Mouse (Mus musculus) limb, embryonic 11.5 days (tissue): Measurements from ENCODE around the gene Dand5. TPM values are rescaled to one million over a fixed set of nuclear protein-coding genes. Genes with fewer than 3 reads are reported as not detected.

Source experiments
- ATAC-seq: fragments of 200-750 bp; cut with Nextera tagmentation; 2 replicates; pipeline ENCODE4 v1.8.0; 2017; ENCODE audit warnings: low read depth; ENCODE audit not compliant: insufficient number of reproducible peaks, low FRiP score, low TSS enrichment
- DNase-seq: peaks from one replicate; pipeline ENCODE4 v3.0.0-alpha.2; 2015; ENCODE audit warnings: low spot score
- H3K27ac ChIP-seq: fragments of 300-500 bp; sonication (generic); replicated peaks from 2 replicates; pipeline ENCODE4 v1.5.1; 2014; ENCODE audit warnings: low read depth, mild to moderate bottlenecking, low read length
- H3K27me3 ChIP-seq: fragments of 300-500 bp; sonication (generic); 2 replicates; pipeline ENCODE4 v1.6.1; 2014; ENCODE audit warnings: mild to moderate bottlenecking, low read length, mixed read lengths; ENCODE audit not compliant: control insufficient read depth, insufficient read depth
- H3K36me3 ChIP-seq: fragments of 300-500 bp; sonication (generic); 2 replicates; pipeline ENCODE4 v1.6.1; 2014; ENCODE audit warnings: mild to moderate bottlenecking, low read length, moderate library complexity, mixed read lengths; ENCODE audit not compliant: control insufficient read depth, insufficient read depth
- H3K4me1 ChIP-seq: fragments of 300-500 bp; sonication (generic); 2 replicates; pipeline ENCODE4 v1.6.1; 2014; ENCODE audit warnings: low read length, mixed read lengths; ENCODE audit not compliant: control insufficient read depth, insufficient read depth
- H3K4me2 ChIP-seq: fragments of 300-500 bp; sonication (generic); 2 replicates; pipeline ENCODE4 v1.6.1; 2014; ENCODE audit warnings: low read depth, mild to moderate bottlenecking, moderate library complexity; ENCODE audit not compliant: severe bottlenecking
- H3K4me3 ChIP-seq: fragments of 300-500 bp; sonication (generic); 2 replicates; pipeline ENCODE4 v1.5.1; 2014; ENCODE audit warnings: low read depth, low read length
- H3K9ac ChIP-seq: fragments of 300-500 bp; sonication (generic); 2 replicates; pipeline ENCODE4 v1.6.1; 2014; ENCODE audit warnings: mild to moderate bottlenecking, low read length
- H3K9me3 ChIP-seq: fragments of 300-500 bp; sonication (generic); 2 replicates; pipeline ENCODE4 v1.6.1; 2016; ENCODE audit warnings: low read length; ENCODE audit not compliant: control insufficient read depth
- WGBS: fragments of 180-500 bp; shearing (Covaris S2); extraction: QIAGEN DNeasy Blood & Tissue Kit; methylation state at CpG from one replicate; pipeline ENCODE4 v1.1.7; 2014; 5-methylcytosine and 5-hydroxymethylcytosine counted together
- polyA plus RNA-seq: library from polyadenylated mRNA; unstranded; fragments of >200 nt; fragmentation: Nextera tagmentation; extraction: Ambion mirVana; gene quantifications from 2 replicates; pipeline ENCODE4 v1.2.1, GENCODE M21; 2014

Dand5 gene
- polyA plus RNA-seq, 1 experiment from 2014 or later: 3.9 TPM

GRCm38 (mm10) chr8:84784681-84785505, 37.7 kb downstream of the Dand5 start:
- no peaks in the 10 kb centered on the region for H3K36me3 ChIP-seq
- H3K4me1 ChIP-seq: peaks cover 39% of the 10 kb centered on the region
- WGBS: under 1% methylated on average over 48 of the region's 48 CpGs
- no peaks in the 10 kb centered on the region for H3K9me3 ChIP-seq
- no peak overlapping the region for H3K27ac ChIP-seq
- DNase-seq: peak; percentile 70
- 0 out of 2 replicates have a peak overlapping the region, but pooled peaks have one; percentile 5 for H3K4me3 ChIP-seq
- ATAC-seq: no peak; the same call in 1 of the 2 replicates
- no peak overlapping the region for H3K9ac ChIP-seq
- H3K4me2 ChIP-seq: no peak overlapping the region
- peaks cover 89% of the 10 kb centered on the region for H3K27me3 ChIP-seq

GRCm38 (mm10) chr8:84783919-84784581, 38.6 kb downstream of the Dand5 start:
- H3K4me3 ChIP-seq: no peak overlapping the region

GRCm38 (mm10) chr8:84783198-84783918, 39.3 kb downstream of the Dand5 start:
- H3K27me3 ChIP-seq: peaks cover 89% of the 10 kb centered on the region
- WGBS: 2% methylated on average over 11 of the region's 11 CpGs
- peaks cover 40% of the 10 kb centered on the region for H3K4me1 ChIP-seq
- DNase-seq (no peak), ATAC-seq (no peak)
- no peaks in the 10 kb centered on the region for H3K36me3 ChIP-seq
- H3K9ac ChIP-seq: no peak overlapping the region
- H3K4me3 ChIP-seq: no peak overlapping the region
- H3K4me2 ChIP-seq: no peak overlapping the region
- H3K9me3 ChIP-seq: no peaks in the 10 kb centered on the region
- no peak overlapping the region for H3K27ac ChIP-seq

More at GRCm38 (mm10) chr8:84783919-84784581, 38.6 kb downstream of the Dand5 start:
- no peak for ATAC-seq
- Histone ChIP-seq H3K9ac (0 out of 2 replicates have a peak overlapping the region, but pooled peaks have one; percentile 13), H3K4me2 (peak overlapping the region; percentile 10; the same call in 1 of the 2 replicates), H3K9me3 (no peaks in the 10 kb centered on the region), H3K27ac (no peak overlapping the region), H3K36me3 (no peaks in the 10 kb centered on the region), H3K27me3 (peaks cover 89% of the 10 kb centered on the region), H3K4me1 (peaks cover 42% of the 10 kb centered on the region)
- WGBS: under 1% methylated on average over 33 of the region's 33 CpGs
- peak; percentile 56 for DNase-seq

- H3K4me1 ChIP-seq: peaks cover 40% of the 10 kb centered on the region
- H3K9ac ChIP-seq: no peak overlapping the region
- H3K27ac ChIP-seq: no peak overlapping the region
- ATAC-seq (no peak), DNase-seq (peak; percentile 61)
- H3K36me3 ChIP-seq: no peaks in the 10 kb centered on the region
- H3K27me3 ChIP-seq: peaks cover 89% of the 10 kb centered on the region
- WGBS: 2% methylated on average over 10 of the region's 10 CpGs
- H3K9me3 ChIP-seq: no peaks in the 10 kb centered on the region
- H3K4me3 ChIP-seq: no peak overlapping the region
- no peak overlapping the region for H3K4me2 ChIP-seq
Measured at GRCm38 (mm10) chr8:84782680-84783079, 39.9 kb downstream of the Dand5 start.

- Histone ChIP-seq H3K36me3 (no peaks in the 10 kb centered on the region), H3K27me3 (peaks cover 87% of the 10 kb centered on the region), H3K9me3 (no peaks in the 10 kb centered on the region), H3K4me2 (0 out of 2 replicates have a peak overlapping the region, but pooled peaks have one; percentile 16), H3K4me1 (peaks cover 40% of the 10 kb centered on the region), H3K27ac (no peak overlapping the region), H3K4me3 (no peak overlapping the region), H3K9ac (no peak overlapping the region)
- WGBS: 2% methylated on average over 5 of the region's 5 CpGs
- ATAC-seq (no peak), DNase-seq (no peak)
Measured at GRCm38 (mm10) chr8:84781686-84782505, 40.7 kb downstream of the Dand5 start.

GRCm38 (mm10) chr8:84780949-84781680, 41.5 kb downstream of the Dand5 start:
- no peak for DNase-seq
- no peak for ATAC-seq
- H3K4me3 ChIP-seq: no peak overlapping the region
- H3K4me1 ChIP-seq: peaks cover 34% of the 10 kb centered on the region
- H3K36me3 ChIP-seq: no peaks in the 10 kb centered on the region
- no peaks in the 10 kb centered on the region for H3K9me3 ChIP-seq
- peaks cover 87% of the 10 kb centered on the region for H3K27me3 ChIP-seq
- H3K27ac ChIP-seq: no peak overlapping the region
- 5% methylated on average over 6 of the region's 6 CpGs for WGBS
- no peak overlapping the region for H3K9ac ChIP-seq
- H3K4me2 ChIP-seq: 0 out of 2 replicates have a peak overlapping the region, but pooled peaks have one; percentile 16

- Histone ChIP-seq H3K9ac (no peak overlapping the region), H3K27ac (no peak overlapping the region), H3K4me3 (no peak overlapping the region; the same call in 1 of the 2 replicates), H3K36me3 (no peaks in the 10 kb centered on the region), H3K27me3 (peaks cover 88% of the 10 kb centered on the region), H3K4me2 (no peak overlapping the region), H3K4me1 (peaks cover 35% of the 10 kb centered on the region), H3K9me3 (no peaks in the 10 kb centered on the region)
- DNase-seq (no peak), ATAC-seq (no peak)
- under 1% methylated on average over 13 of the region's 13 CpGs for WGBS
Measured at GRCm38 (mm10) chr8:84780225-84780555, 42.4 kb downstream of the Dand5 start.
